Mouse (Mus musculus): ENCODE results near the gene Vmn2r86. TPM values are rescaled to one million over a fixed set of nuclear protein-coding genes. Genes with fewer than 3 reads are reported as not detected.

The Vmn2r86 gene
- polyA plus RNA-seq, 1 experiment from 2014 or later, result not detected

Other genes starting within 250 kb of the Vmn2r86 start
- gene Olfr827, start 241.6 kb downstream of the Vmn2r86 start, polyA plus RNA-seq (2016; fragmentation: Nextera tagmentation; extraction: Ambion mirVana), result not detected in 2 replicates
- gene Neurod4, start 175.8 kb downstream of the Vmn2r86 start, polyA plus RNA-seq (2016; fragmentation: Nextera tagmentation; extraction: Ambion mirVana), result 5.9 and 13.1 TPM in 2 replicates
- not detected in 2 replicates for gene Tespa1, start 133.2 kb downstream of the Vmn2r86 start, polyA plus RNA-seq (2016; fragmentation: Nextera tagmentation; extraction: Ambion mirVana)
- not detected in 2 replicates for gene Vmn2r84, start 61.7 kb downstream of the Vmn2r86 start, polyA plus RNA-seq (2016; fragmentation: Nextera tagmentation; extraction: Ambion mirVana)
- not detected in 2 replicates for gene Vmn2r85, start 26.3 kb downstream of the Vmn2r86 start, polyA plus RNA-seq (2016; fragmentation: Nextera tagmentation; extraction: Ambion mirVana)
- gene Vmn2r87, start 41.3 kb upstream of the Vmn2r86 start, polyA plus RNA-seq (2016; fragmentation: Nextera tagmentation; extraction: Ambion mirVana), result 0.04 TPM in 1 of 2 replicates, not detected in the other